In the genomic region with DNA sequence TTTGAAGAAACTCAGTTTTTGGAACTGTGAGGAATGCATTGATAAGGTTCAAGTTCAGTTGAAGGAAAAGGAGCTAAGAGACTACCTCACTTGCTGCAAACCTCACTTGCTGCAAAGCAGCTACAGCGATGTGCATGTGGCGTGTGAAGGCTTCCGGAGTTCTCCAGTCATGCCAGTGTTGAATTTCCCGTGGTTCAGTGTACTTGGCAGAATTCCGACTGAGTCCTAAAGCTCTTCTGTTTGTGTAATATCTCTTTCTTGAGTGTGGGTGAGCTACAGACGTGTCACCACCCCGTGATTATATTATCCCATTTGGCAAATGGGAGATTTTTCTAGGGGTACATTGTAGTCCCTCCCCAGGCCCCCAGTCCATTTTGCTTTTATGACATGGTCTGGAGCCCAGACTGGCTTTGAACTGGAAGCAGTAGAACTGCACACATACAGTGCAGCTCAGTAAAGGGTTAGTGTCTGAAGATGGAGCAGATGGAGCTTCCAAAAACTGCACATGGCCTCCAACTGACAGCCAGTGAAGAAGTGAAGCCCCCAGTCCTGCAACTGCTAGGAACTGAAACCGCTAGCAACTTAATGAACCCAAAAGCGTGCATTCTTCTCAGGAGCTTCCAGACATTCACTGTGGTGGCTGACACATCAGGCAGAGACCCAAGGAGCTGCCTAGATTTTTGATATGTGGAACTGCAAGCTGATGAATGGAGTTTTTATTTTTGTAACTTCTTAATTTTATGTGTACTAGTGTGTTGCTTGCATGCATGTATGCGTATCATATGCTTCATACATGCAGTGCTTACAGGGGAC, we compare ENCODE assay signal across 21 mouse cellular contexts.
A peak's percentile ranks its signal among the peaks of the same experiment; 100 is the strongest.
DNase-seq lines count a peak whose midpoint lies in the region; ATAC-seq and TF ChIP-seq lines count a peak whose summit lies in the region.
"Had no signal": no experiment of that assay in that cellular context is flagged by ENCODE, and none has a peak within 500 bp of the region (broad histone marks: within the 10 kb centered on the region; RNA-seq: fewer than 3 reads in every experiment).

No protein-coding gene starts in this region.

- H3K27ac ChIP-seq in forebrain, postnatal 0 days (ENCODE audit: low read depth, low read length) = peak overlapping the region; percentile 35; the same call in 1 of the 2 replicates
- no peak overlapping the region for H3K27ac ChIP-seq in forebrain, embryonic 14.5 days (ENCODE audit: low read depth, low read length)
- H3K27ac ChIP-seq in liver, embryonic 11.5 days (ENCODE audit: low read depth, low read length) = no peak overlapping the region
- H3K27ac ChIP-seq: hindbrain, embryonic 14.5 days; liver, embryonic 12.5 days; stomach, embryonic 15.5 days had no signal

- no peak overlapping the region for H3K9ac ChIP-seq in forebrain, postnatal 0 days
- H3K9ac ChIP-seq in forebrain, embryonic 14.5 days (ENCODE audit: low read length) = no peak overlapping the region
- no peak overlapping the region for H3K9ac ChIP-seq in liver, embryonic 11.5 days (ENCODE audit: low read depth, low read length)
- H3K9ac ChIP-seq: heart, embryonic 12.5 days; hindbrain, embryonic 14.5 days; liver, embryonic 12.5 days; stomach, embryonic 15.5 days had no signal

- no peak overlapping the region for H3K4me2 ChIP-seq in forebrain, postnatal 0 days (ENCODE audit: low read depth)
- H3K4me2 ChIP-seq in forebrain, embryonic 14.5 days (ENCODE audit: low read length) = no peak overlapping the region
- H3K4me2 ChIP-seq in liver, embryonic 11.5 days = no peak overlapping the region
- H3K4me2 ChIP-seq: heart, embryonic 12.5 days; hindbrain, embryonic 14.5 days; liver, embryonic 12.5 days; stomach, embryonic 15.5 days had no signal

- no peak overlapping the region for H3K4me3 ChIP-seq in forebrain, postnatal 0 days (ENCODE audit: low read depth, low read length)
- H3K4me3 ChIP-seq in forebrain, embryonic 14.5 days (ENCODE audit: low read depth, low read length) = no peak overlapping the region
- H3K4me3 ChIP-seq in liver, embryonic 11.5 days (ENCODE audit: low read depth, low read length) = no peak overlapping the region
- H3K4me3 ChIP-seq: erythroblast, embryonic 14.5 days; heart, embryonic 12.5 days; liver, embryonic 12.5 days; stomach, embryonic 15.5 days had no signal

- no peak for TF ChIP-seq CTCF in forebrain, postnatal 0 days (IDR thresholded peaks at IDR 0.05; ENCODE audit: low read depth)

- H3K36me3 ChIP-seq in forebrain, postnatal 0 days (ENCODE audit: insufficient read depth) = no peaks in the 10 kb centered on the region
- no peaks in the 10 kb centered on the region for H3K36me3 ChIP-seq in forebrain, embryonic 14.5 days (ENCODE audit: control insufficient read depth, insufficient read depth, low read length)
- no peaks in the 10 kb centered on the region for H3K36me3 ChIP-seq in liver, embryonic 11.5 days (ENCODE audit: control insufficient read depth, insufficient read depth, low read length)
- H3K36me3 ChIP-seq: heart, embryonic 12.5 days; liver, embryonic 12.5 days; stomach, embryonic 15.5 days had no signal

- H3K27me3 ChIP-seq in forebrain, postnatal 0 days (ENCODE audit: insufficient read depth, low read length) = no peaks in the 10 kb centered on the region
- no peaks in the 10 kb centered on the region for H3K27me3 ChIP-seq in forebrain, embryonic 14.5 days (replicated peaks; ENCODE audit: control insufficient read depth, insufficient read depth, low read length)
- H3K27me3 ChIP-seq in liver, embryonic 11.5 days (replicated peaks; ENCODE audit: control insufficient read depth, insufficient read depth, low read length) = no peaks in the 10 kb centered on the region
- H3K27me3 ChIP-seq: heart, embryonic 12.5 days; liver, embryonic 12.5 days; stomach, embryonic 15.5 days had no signal

- no peak for DNase-seq in forebrain, postnatal 0 days
- DNase-seq in forebrain, embryonic 14.5 days (ENCODE audit: low spot score) = no peak
- DNase-seq in layer of hippocampus, adult 9-11 months = peak; percentile 37
- no peak for DNase-seq in layer of hippocampus, postnatal 10 days (ENCODE audit: low spot score in 2 of 2)
- DNase-seq in right cerebral cortex, adult 18-20 months = peak; percentile 51
- DNase-seq in right cerebral cortex, postnatal 14 days = no peak
- no peak for DNase-seq in liver, embryonic 11.5 days (ENCODE audit: low spot score)
- DNase-seq: adrenal gland, postnatal 36 days; B cell, adult 2 months; cerebellum, adult 18-20 months; cerebellum, postnatal 36 days; kidney, adult 9 months; kidney, postnatal 25 days; thymus, adult 2 months had no signal

- no peaks in the 10 kb centered on the region for H3K9me3 ChIP-seq in forebrain, postnatal 0 days (ENCODE audit: low read length)
- no peaks in the 10 kb centered on the region for H3K9me3 ChIP-seq in forebrain, embryonic 14.5 days (replicated peaks; ENCODE audit: control insufficient read depth, low read length)
- H3K9me3 ChIP-seq in liver, embryonic 11.5 days (ENCODE audit: control insufficient read depth, low read length) = no peaks in the 10 kb centered on the region
- H3K9me3 ChIP-seq: heart, embryonic 12.5 days; liver, embryonic 12.5 days; stomach, embryonic 15.5 days had no signal

- 67% methylated on average over 10 of the region's 10 CpGs for WGBS in forebrain, postnatal 0 days
- 85% methylated on average over 10 of the region's 10 CpGs for WGBS in forebrain, embryonic 14.5 days
- WGBS in liver, embryonic 11.5 days = 89% methylated on average over 10 of the region's 10 CpGs

- ATAC-seq in forebrain, postnatal 0 days = peak; percentile 52
- ATAC-seq in forebrain, embryonic 14.5 days = no peak; the same call in 1 of the 2 replicates
- no peak for ATAC-seq in liver, embryonic 11.5 days (replicated peaks; ENCODE audit: low FRiP score)
- ATAC-seq: liver, embryonic 12.5 days; lung, postnatal 0 days; midbrain, embryonic 16.5 days had no signal

- peaks cover 10% of the 10 kb centered on the region for H3K4me1 ChIP-seq in forebrain, postnatal 0 days (ENCODE audit: insufficient read depth)
- 0 out of 2 replicates have a peak, but pooled peaks cover 11% of the 10 kb centered on the region for H3K4me1 ChIP-seq in forebrain, embryonic 14.5 days (ENCODE audit: control insufficient read depth, insufficient read depth, low read length)
- H3K4me1 ChIP-seq in liver, embryonic 11.5 days (replicated peaks; ENCODE audit: control insufficient read depth, insufficient read depth, low read length) = peaks cover 11% of the 10 kb centered on the region

Comparison
In these comparisons a context has a peak if more than half of its experiments do, and no peak if none do; other contexts are left out.
1. DNase-seq: peak in layer of hippocampus, adult 9-11 months (single experiment) and right cerebral cortex, adult 18-20 months (single experiment); none in forebrain, postnatal 0 days (single experiment), forebrain, embryonic 14.5 days (single experiment), layer of hippocampus, postnatal 10 days (0 of 2), right cerebral cortex, postnatal 14 days (single experiment) and liver, embryonic 11.5 days (single experiment).